Mouse (Mus musculus) brown adipose tissue, adult 24 weeks (tissue): ENCODE measurements around the gene Capzb. TPM values are rescaled to one million over a fixed set of nuclear protein-coding genes. Genes with fewer than 3 reads are reported as not detected.

Experiments
- H3K27ac ChIP-seq: fragments of 200-500 bp; replicated peaks from 2 replicates; pipeline ENCODE4 v1.5.1; 2012; ENCODE audit warnings: low read depth, mild to moderate bottlenecking, low read length
- H3K4me1 ChIP-seq: fragments of 200-500 bp; 2 replicates; pipeline ENCODE4 v1.6.1; 2012; ENCODE audit warnings: low read length, mixed read lengths; ENCODE audit not compliant: control insufficient read depth, insufficient read depth, insufficient read length
- H3K4me3 ChIP-seq: fragments of 200-500 bp; 2 replicates; pipeline ENCODE4 v1.5.1; 2012; ENCODE audit warnings: low read depth, mild to moderate bottlenecking, low read length, moderate library complexity; ENCODE audit not compliant: insufficient read depth
- polyA plus RNA-seq: library from polyadenylated mRNA; stranded (reverse); fragments of >200 nt; gene quantifications from 2 replicates; pipeline ENCODE4 v1.2.4, GENCODE M21; 2012; ENCODE audit not compliant: missing spikeins, insufficient read depth, insufficient read length

Gene Capzb
- polyA plus RNA-seq, 1 experiment = 166 TPM

- Histone ChIP-seq H3K4me3 (no peak overlapping the region), H3K4me1 (no peaks in the 10 kb centered on the region; the same call in 1 of the 2 replicates), H3K27ac (peak overlapping the region; percentile 49; the same call in 1 of the 2 replicates)
These were observed 22.9 kb upstream of the Capzb start for GRCm38 (mm10) chr4:139169748-139170279.

GRCm38 (mm10) chr4:139175061-139175971 lies 17.4 kb upstream of the Capzb start:
- peak overlapping the region; percentile 30 for H3K4me3 ChIP-seq
- H3K27ac ChIP-seq = peak overlapping the region; percentile 81
- H3K4me1 ChIP-seq = peaks cover 3% of the 10 kb centered on the region; the same call in 1 of the 2 replicates

GRCm38 (mm10) chr4:139176023-139176422 lies 16.7 kb upstream of the Capzb start:
- Histone ChIP-seq H3K4me3 (peak overlapping the region; percentile 30), H3K27ac (peak overlapping the region; percentile 81)

GRCm38 (mm10) chr4:139177921-139178320 lies 14.8 kb upstream of the Capzb start:
- H3K4me1 ChIP-seq = peaks cover 3% of the 10 kb centered on the region; the same call in 1 of the 2 replicates
- H3K4me3 ChIP-seq = no peak overlapping the region

More at GRCm38 (mm10) chr4:139176023-139176422, 16.7 kb upstream of the Capzb start:
- peaks cover 3% of the 10 kb centered on the region; the same call in 1 of the 2 replicates for H3K4me1 ChIP-seq

GRCm38 (mm10) chr4:139178377-139178776 lies 14.3 kb upstream of the Capzb start:
- Histone ChIP-seq H3K4me3 (no peak overlapping the region), H3K4me1 (peaks cover 3% of the 10 kb centered on the region; the same call in 1 of the 2 replicates), H3K27ac (no peak overlapping the region)

More at GRCm38 (mm10) chr4:139177921-139178320, 14.8 kb upstream of the Capzb start:
- no peak overlapping the region for H3K27ac ChIP-seq

- H3K27ac ChIP-seq = no peak overlapping the region
- peaks cover 3% of the 10 kb centered on the region; the same call in 1 of the 2 replicates for H3K4me1 ChIP-seq
- no peak overlapping the region for H3K4me3 ChIP-seq
These were observed 13.5 kb upstream of the Capzb start for GRCm38 (mm10) chr4:139179218-139179617.

GRCm38 (mm10) chr4:139179731-139180625 lies 12.7 kb upstream of the Capzb start:
- Histone ChIP-seq H3K27ac (no peak overlapping the region), H3K4me1 (peaks cover 3% of the 10 kb centered on the region; the same call in 1 of the 2 replicates), H3K4me3 (no peak overlapping the region)

GRCm38 (mm10) chr4:139182511-139182910 lies 10.2 kb upstream of the Capzb start:
- Histone ChIP-seq H3K27ac (no peak overlapping the region), H3K4me1 (no peaks in the 10 kb centered on the region), H3K4me3 (no peak overlapping the region)

- no peak overlapping the region for H3K27ac ChIP-seq
- H3K4me3 ChIP-seq = no peak overlapping the region
- H3K4me1 ChIP-seq = no peaks in the 10 kb centered on the region
These were observed 6.8 kb upstream of the Capzb start for GRCm38 (mm10) chr4:139185766-139186442.

- Histone ChIP-seq H3K4me3 (no peak overlapping the region), H3K27ac (peak overlapping the region; percentile 32; the same call in 1 of the 2 replicates), H3K4me1 (no peaks in the 10 kb centered on the region)
These were observed 4.8 kb upstream of the Capzb start for GRCm38 (mm10) chr4:139187930-139188329.

GRCm38 (mm10) chr4:139191605-139192498 lies 847 bp upstream of the Capzb start:
- Histone ChIP-seq H3K4me3 (peak overlapping the region; percentile 79), H3K27ac (peak overlapping the region; percentile 96), H3K4me1 (peaks cover 13% of the 10 kb centered on the region)

GRCm38 (mm10) chr4:139193176-139194093 lies 736 bp downstream of the Capzb start:
- peak overlapping the region; percentile 100 for H3K4me3 ChIP-seq
- H3K27ac ChIP-seq = peak overlapping the region; percentile 85
- peaks cover 26% of the 10 kb centered on the region for H3K4me1 ChIP-seq

GRCm38 (mm10) chr4:139195101-139195500 lies 2.4 kb downstream of the Capzb start:
- Histone ChIP-seq H3K27ac (no peak overlapping the region), H3K4me3 (peak overlapping the region; percentile 16), H3K4me1 (peaks cover 30% of the 10 kb centered on the region)
